Mouse (Mus musculus) bone marrow macrophage, adult 2 months (primary cell): ENCODE measurements around the gene Txnip. TPM values are rescaled to one million over a fixed set of nuclear protein-coding genes. Genes with fewer than 3 reads are reported as not detected.

Source experiments
- H3K27ac ChIP-seq: 2 replicates; pipeline ENCODE4 v1.5.1; 2012; ENCODE audit warnings: low read depth, low read length; ENCODE audit not compliant: insufficient read depth
- H3K4me1 ChIP-seq: 2 replicates; pipeline ENCODE4 v1.6.1; 2012; ENCODE audit warnings: low read length; ENCODE audit not compliant: control insufficient read depth, insufficient read depth
- H3K4me3 ChIP-seq: 2 replicates; pipeline ENCODE4 v1.5.1; 2012; ENCODE audit warnings: mild to moderate bottlenecking, low read length, moderate library complexity; ENCODE audit not compliant: insufficient read depth
- CTCF ChIP-seq: IDR thresholded peaks from 2 replicates; pipeline ENCODE4 v1.5.1; 2012; ENCODE audit warnings: low read depth, mild to moderate bottlenecking, low read length, moderate library complexity
- POLR2A ChIP-seq: IDR thresholded peaks from 2 replicates; pipeline ENCODE4 v1.6.1; 2012; ENCODE audit warnings: mild to moderate bottlenecking, low read depth, low read length, borderline replicate concordance
- polyA plus RNA-seq: library from polyadenylated mRNA; stranded (reverse); fragments of >200 nt; gene quantifications from 2 replicates; pipeline ENCODE4 v1.2.4, GENCODE M21; 2012; ENCODE audit not compliant: missing spikeins, insufficient read depth, insufficient read length

Txnip gene
- polyA plus RNA-seq, 1 experiment, result 868 TPM

DNA sequence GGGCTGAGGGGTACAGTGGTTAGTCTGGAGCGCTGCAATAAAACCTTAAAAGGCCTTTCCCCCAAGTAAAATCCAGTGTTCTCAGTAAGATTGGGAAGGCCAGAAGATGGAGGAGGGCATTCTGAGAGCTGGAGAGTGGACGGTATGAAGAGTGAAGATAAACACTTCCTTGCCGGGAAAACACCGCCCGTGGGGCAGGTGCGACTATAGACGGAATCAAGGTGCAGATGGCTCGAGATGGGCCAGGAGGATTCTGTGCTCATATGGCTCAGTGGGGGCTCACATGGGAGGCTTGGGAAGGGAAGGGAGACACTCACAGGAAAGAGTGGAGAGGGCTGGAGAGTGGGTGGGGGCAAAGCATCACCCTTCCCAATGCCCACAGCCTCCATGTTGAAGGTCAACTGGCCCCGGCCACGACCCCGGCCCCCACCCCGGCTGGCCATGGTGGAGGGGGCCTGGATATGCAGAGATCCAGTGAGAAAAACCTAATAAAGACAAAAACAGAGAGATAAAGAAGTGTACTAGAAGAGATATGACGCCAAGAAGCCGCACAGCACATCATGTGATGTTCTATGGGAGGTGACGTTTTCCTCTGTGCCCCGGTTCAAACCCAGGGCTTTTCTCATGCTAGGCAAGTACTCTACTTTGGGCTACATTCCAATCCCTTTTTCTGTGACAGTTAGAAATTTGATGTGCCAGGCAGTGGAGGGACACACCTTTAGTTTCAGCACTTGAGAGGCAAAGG is 24.2 kb downstream of the Txnip start:
- no peak overlapping the region for H3K27ac ChIP-seq
- TF ChIP-seq POLR2A, result no peak
- no peak overlapping the region for H3K4me3 ChIP-seq
- H3K4me1 ChIP-seq, result peaks cover 22% of the 10 kb centered on the region

DNA sequence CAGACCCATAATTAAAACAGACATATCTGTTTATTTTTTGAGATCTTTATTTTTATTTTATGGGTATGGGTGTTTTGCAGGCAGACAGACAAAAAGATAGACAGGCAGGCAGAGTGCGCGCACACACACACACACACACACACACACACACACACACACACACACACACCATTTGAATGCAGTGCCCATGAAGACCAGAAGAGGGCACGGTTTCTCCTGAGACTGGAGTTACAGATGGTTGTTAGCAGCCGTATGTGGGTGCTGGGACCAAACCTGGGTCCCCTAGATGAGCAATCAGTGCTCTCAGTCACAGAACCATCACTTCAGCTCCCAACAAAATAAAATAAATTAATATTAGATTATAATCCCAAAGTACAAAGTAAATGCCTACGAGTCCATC is 25.6 kb downstream of the Txnip start:
- Histone ChIP-seq H3K27ac (no peak overlapping the region), H3K4me1 (peaks cover 11% of the 10 kb centered on the region), H3K4me3 (no peak overlapping the region)
- no peak for TF ChIP-seq POLR2A
- no peak for TF ChIP-seq CTCF

GRCm38 (mm10) chr3:96590657-96591056 is 32.9 kb downstream of the Txnip start:
- no peak for TF ChIP-seq CTCF
- no peak for TF ChIP-seq POLR2A
- H3K4me1 ChIP-seq, result peaks cover 17% of the 10 kb centered on the region
- H3K27ac ChIP-seq, result no peak overlapping the region
- no peak overlapping the region for H3K4me3 ChIP-seq

GRCm38 (mm10) chr3:96593374-96593773 is 35.6 kb downstream of the Txnip start:
- TF ChIP-seq POLR2A (no peak), CTCF (no peak)
- H3K4me1 ChIP-seq, result peaks cover 27% of the 10 kb centered on the region
- peak overlapping the region; percentile 80 for H3K4me3 ChIP-seq
- peak overlapping the region; percentile 77 for H3K27ac ChIP-seq

GRCm38 (mm10) chr3:96593790-96594560 is 36.2 kb downstream of the Txnip start, which contains the start of gene Polr3gl:
Gene Polr3gl (minus strand): TSS chr3:96594181.
- TF ChIP-seq CTCF (peak; percentile 62), POLR2A (0 out of 2 replicates have a peak, but pooled peaks have one; percentile 21)
- H3K4me1 ChIP-seq, result peaks cover 27% of the 10 kb centered on the region

DNA sequence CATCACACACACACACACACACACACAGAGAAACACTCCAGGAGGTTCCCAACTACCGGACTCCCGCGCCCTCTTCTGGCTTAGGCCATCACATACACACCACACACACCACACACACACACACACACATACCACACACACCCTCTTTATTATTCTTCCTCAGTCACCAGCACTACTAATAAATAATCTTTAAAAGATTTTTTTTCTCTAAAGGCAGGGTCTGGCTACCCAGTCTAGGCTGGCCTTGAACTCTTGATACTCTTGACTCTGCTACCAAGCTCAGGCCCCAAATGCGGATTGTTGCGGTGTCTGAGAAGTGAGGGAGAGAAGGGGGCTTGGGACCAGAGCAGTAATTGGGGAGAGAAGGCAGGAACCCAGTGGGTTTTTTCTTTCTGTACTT is 37.1 kb downstream of the Txnip start:
- Histone ChIP-seq H3K4me1 (peaks cover 27% of the 10 kb centered on the region), H3K4me3 (no peak overlapping the region), H3K27ac (peak overlapping the region; percentile 79)
- no peak for TF ChIP-seq CTCF
- no peak for TF ChIP-seq POLR2A

More at GRCm38 (mm10) chr3:96593790-96594560, 36.2 kb downstream of the Txnip start, which contains the start of gene Polr3gl:
- Histone ChIP-seq H3K4me3 (peak within 1 kb of the TSS; percentile 80), H3K27ac (peak within 1 kb of the TSS; percentile 87)

DNA sequence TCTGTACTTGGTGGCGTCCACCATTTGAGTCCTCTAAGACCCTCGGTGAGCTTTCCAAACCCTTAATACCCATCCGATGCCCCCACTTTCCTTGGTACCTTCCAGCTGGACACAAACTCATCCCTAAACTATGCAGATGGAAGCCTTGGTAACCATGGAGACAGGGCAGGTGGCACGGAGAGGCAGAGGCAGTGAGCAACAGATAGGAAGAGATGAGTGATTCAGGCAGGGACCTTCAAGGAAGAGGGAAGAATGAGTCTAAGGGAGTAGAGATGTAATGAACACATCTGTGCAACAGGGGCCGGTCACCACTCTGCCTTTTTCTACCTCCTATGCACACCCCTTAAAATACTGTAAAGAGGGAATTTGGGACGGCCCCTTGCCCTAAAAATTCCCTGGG is 37.9 kb downstream of the Txnip start:
- no peak for TF ChIP-seq CTCF
- no peak for TF ChIP-seq POLR2A
- peak overlapping the region; percentile 14 for H3K4me3 ChIP-seq
- H3K4me1 ChIP-seq, result peaks cover 27% of the 10 kb centered on the region
- peak overlapping the region; percentile 33 for H3K27ac ChIP-seq

DNA sequence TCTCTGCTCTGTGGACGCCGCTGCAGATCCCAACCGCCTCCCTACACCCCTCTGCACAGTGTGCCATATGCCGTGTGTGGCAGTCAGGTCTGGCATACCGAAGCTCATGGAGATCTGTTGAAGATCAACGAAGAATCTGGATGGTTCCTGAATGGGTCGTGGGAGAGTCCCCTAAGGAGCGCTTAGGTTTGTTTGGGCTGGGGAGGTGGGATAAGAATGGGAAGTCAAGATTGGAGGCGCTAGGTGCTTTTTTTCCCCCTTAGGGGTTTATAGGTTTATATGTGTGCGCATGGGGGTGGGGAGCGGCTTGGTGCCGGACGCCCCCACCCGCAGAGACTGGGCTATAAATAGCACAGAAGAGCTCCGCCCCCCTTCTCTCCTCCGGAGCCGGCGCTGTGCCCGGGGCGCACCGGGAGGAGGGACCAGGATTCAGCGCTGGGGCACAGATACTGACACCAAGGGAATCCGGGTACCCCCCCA is 38.5 kb downstream of the Txnip start, which contains the start of gene Ankrd34a:
Ankrd34a (plus strand) TSS at position 409 of the 480 bp plus-strand sequence.
- H3K4me1 ChIP-seq, result peaks cover 27% of the 10 kb centered on the region
- TF ChIP-seq CTCF (no peak), POLR2A (no peak)
- H3K27ac ChIP-seq, result peak within 1 kb of the TSS; percentile 33
- peak within 1 kb of the TSS; percentile 65 for H3K4me3 ChIP-seq

DNA sequence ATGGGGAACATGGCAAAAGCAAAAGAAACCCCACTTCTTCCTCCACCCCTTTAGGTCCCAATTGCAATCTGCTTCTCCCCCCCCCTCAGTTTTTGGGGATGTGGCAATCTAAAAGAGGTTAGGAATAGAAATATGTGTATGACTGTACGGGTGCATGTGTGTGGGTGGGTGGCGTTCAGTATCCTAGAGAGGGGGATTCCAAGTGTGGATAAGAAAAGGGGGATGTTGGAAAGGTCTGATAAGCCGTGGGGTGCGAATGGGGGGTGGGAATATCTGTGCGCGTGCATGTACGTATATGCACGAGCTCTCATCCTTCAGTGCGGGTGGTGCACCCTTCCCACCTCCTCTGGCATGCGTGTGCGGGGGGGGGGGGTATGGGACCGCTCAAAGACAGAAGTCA is 39.1 kb downstream of the Txnip start:
- H3K4me1 ChIP-seq, result peaks cover 27% of the 10 kb centered on the region
- peak overlapping the region; percentile 65 for H3K4me3 ChIP-seq
- no peak overlapping the region for H3K27ac ChIP-seq
- TF ChIP-seq POLR2A (no peak), CTCF (no peak)
